Mouse (Mus musculus) lung, adult 2 months (tissue): ENCODE results near the gene Uri1. TPM values are rescaled to one million over a fixed set of nuclear protein-coding genes. Genes with fewer than 3 reads are reported as not detected.
A peak's percentile ranks its signal among the peaks of the same experiment; 100 is the strongest.

Experiments
- DNase-seq: peaks from one replicate; pipeline ENCODE4 v3.0.0; 2022
- H3K4me1 ChIP-seq: fragments of 200-500 bp; 2 replicates; pipeline ENCODE4 v1.6.1; 2011; ENCODE audit warnings: low read length; ENCODE audit not compliant: control insufficient read depth, insufficient read depth
- H3K4me3 ChIP-seq: fragments of 200-500 bp; replicated peaks from 2 replicates; pipeline ENCODE3; 2011; ENCODE audit warnings: low read depth, mild to moderate bottlenecking, control low read depth, low read length; ENCODE audit errors: extremely low read depth
- CTCF ChIP-seq: fragments of 200-500 bp; IDR thresholded peaks from 2 replicates; pipeline ENCODE4 v1.5.1; 2011; ENCODE audit warnings: mild to moderate bottlenecking, low read length, control low read depth; ENCODE audit not compliant: insufficient read depth
- POLR2A ChIP-seq: fragments of 200-500 bp; IDR thresholded peaks from 2 replicates; pipeline ENCODE4 v1.6.1; 2011; ENCODE audit warnings: low read depth, mild to moderate bottlenecking, control low read depth, low read length, borderline replicate concordance; ENCODE audit errors: extremely low read depth
- WGBS: fragments of 180-500 bp; shearing (Covaris S2); methylation state at CpG from one replicate; pipeline ENCODE4 v1.1.7; 2018; 5-methylcytosine and 5-hydroxymethylcytosine counted together
- polyA plus RNA-seq: library from polyadenylated mRNA; depleted of rRNA; stranded (reverse); fragments of >200 nt; gene quantifications from 2 replicates; pipeline ENCODE4 v1.2.3, GENCODE M21; 2012; rRNA removed

The Uri1 gene
- 8.1 and 12.1 TPM in 2 replicates for polyA plus RNA-seq

DNA sequence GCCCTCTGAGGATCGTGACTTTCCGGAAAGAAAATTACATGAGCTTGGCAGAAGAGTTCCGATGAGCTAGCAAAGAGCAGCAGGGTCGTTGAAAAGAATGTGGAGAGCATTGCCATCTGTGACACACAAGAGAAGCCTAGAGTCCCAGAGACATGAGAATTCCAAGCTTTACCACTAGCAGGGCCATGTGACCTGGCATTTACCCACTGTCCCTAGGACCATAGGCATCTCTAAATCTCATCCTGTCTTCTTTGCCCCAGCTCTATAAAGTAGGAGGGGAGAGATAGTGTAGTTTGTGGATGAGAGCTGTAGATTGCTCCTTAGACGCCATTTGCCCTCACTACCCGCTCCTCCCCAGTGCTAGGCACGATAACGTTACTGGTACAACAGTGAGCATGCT, at the start of gene Uri1:
TSS of gene Uri1 (minus strand) at position 101 of the 400 bp plus-strand sequence.
- TF ChIP-seq CTCF (no peak), POLR2A (no peak)
- Histone ChIP-seq H3K4me3 (no peak within 1 kb of the TSS), H3K4me1 (no peaks in the 10 kb centered on the region)
- WGBS = 84% methylated on average over 8 of the region's 8 CpGs
- DNase-seq = no peak

DNA sequence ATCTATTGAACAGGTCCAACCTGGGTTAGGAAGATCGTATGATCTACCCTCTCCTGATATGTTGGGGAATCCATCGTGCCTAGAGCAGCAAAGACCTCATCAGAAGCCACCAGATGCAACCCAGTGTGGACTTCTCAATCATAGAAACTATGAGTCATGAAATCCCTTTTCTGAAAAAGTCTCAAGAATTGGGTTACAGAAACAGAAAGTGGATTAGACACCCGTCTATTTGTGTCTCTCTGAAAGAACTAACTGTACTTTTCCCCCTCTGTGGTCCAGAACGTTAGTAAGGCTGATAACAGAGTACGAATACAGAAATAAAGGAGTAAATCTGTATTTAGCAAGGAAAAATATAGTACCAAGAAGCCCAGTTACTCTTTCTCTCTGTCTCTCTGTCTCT, 47.7 kb upstream of the Uri1 start:
- Histone ChIP-seq H3K4me3 (no peak overlapping the region), H3K4me1 (no peaks in the 10 kb centered on the region)
- no peak for DNase-seq
- 53% methylated on average over 5 of the region's 5 CpGs for WGBS
- TF ChIP-seq POLR2A (no peak), CTCF (no peak)

DNA sequence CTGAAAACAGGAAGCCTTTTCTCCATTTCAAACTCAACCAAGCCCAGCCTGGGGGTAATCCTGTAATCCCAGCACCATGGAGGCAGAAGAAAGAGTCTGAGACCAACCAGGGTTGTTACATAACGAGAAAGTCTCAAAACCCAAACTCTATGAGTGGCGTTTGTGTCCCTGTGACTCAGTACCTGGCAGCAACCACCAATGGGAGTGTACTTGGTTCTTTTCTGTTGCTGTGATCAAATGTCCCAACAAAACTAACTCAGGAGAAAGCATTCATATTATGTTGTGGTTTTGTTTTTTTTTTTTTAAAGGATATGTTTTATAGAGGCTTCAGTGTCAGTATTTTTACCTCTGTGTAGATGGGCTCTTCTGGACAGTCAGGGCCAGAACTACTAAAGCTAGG, 47.3 kb upstream of the Uri1 start:
- TF ChIP-seq CTCF (no peak), POLR2A (no peak)
- WGBS = 21% methylated on average over 2 of the region's 2 CpGs
- H3K4me1 ChIP-seq = no peaks in the 10 kb centered on the region
- DNase-seq = no peak
- no peak overlapping the region for H3K4me3 ChIP-seq

DNA sequence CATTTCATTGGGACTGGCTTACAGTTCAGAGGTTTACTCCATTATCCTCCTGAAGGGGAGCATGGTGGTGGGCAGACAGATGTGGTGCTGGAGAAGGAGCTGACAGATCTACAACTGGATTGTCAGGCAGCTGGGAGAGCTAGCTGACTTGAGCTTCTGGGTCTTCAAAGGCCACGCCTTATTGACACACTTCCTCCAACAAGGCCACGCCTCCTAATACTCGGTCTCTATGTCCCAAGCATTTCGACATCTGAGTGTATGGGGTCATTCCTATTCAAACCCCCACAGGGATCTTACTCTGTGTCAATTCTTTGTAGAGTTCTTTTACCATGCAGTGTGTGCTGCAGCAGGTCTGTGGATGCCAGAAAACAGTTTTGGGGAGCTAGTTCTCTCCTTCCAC, 41.1 kb upstream of the Uri1 start:
- no peak for DNase-seq
- no peak overlapping the region for H3K4me3 ChIP-seq
- peaks cover 3% of the 10 kb centered on the region for H3K4me1 ChIP-seq
- TF ChIP-seq POLR2A (no peak), CTCF (no peak)
- 31% methylated on average over 4 of the region's 4 CpGs for WGBS

DNA sequence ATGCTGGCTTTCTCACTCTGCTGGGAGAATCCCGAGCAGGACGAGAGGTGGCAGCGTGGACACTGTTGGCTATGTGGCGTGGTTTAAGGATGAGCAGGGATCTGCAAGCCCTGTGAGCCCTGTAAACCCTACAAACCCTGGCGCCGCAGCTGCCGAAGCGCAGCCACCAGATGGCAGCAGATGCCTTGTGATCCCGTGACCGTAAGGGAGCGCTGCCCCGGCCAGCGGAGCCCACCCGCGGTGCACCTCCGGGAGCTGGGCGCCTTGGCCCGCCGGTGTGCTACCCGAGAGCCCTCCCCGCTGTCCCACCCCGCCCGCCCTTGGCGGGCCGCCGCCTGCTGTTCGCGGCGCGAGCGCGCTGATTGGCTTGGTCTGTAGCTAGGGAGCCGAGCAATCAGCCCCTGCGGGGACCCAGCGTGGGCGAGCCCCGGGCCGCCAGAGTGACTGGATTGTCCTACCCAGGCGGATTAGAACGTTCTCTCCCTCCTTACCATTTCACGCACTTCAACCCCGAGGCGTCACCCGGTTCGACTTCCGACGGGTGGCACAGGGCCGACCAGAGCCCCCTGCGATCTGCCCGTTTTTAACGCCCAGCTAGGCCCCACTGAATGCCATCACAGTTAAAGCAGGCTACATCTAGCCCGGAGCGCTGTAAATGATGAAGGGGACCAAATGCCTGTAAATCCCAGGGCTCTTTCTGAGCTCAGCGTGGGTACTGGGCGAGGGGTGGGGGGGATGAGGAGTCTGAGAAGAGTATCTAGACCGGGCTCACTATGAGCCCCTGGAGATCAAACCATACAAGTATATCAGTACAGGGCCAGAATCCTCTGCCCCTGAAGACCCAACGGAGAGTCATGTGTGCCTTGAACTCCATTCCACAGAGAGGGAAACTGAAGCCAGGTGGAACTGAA, 38.0 kb upstream of the Uri1 start:
- Histone ChIP-seq H3K4me1 (peaks cover 3% of the 10 kb centered on the region), H3K4me3 (peak overlapping the region; percentile 17)
- 3% methylated on average over 57 of the region's 57 CpGs for WGBS
- TF ChIP-seq POLR2A (no peak), CTCF (peak; percentile 77)
- DNase-seq = peak; percentile 84

DNA sequence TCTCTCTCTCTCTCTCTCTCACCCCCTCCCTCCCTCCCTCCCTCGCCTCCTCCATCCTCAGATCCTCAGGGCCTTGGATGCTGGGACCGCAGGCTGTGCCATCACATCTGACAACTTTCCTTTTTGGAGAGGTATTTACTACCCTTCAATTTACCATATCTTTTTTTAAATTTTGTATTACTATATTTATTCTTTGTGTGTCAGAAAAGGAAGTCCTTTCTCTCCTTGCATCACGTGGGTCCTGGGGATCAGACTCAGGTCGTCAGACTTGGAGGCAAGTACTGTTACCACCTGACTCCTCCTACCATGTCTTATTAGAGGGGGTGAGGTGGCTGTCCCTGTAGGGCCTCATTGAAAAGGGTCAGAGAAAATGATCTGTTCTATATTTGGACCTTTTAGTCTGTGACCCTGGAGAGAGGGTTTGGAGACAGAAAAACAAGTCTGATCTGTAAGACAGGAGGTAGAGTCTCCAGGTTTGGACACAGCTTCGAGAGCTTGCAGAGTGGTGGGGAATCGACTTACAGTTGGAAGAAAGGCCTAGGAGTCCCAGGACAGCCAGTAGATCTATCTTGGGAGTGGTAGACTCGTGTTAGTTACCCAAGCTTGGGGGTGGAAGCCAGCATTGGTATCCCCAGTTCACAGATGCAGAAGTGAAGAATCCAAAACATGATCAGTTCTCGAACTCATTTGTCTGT, 36.4 kb upstream of the Uri1 start:
- Histone ChIP-seq H3K4me3 (no peak overlapping the region), H3K4me1 (peaks cover 3% of the 10 kb centered on the region)
- 66% methylated on average over 8 of the region's 8 CpGs for WGBS
- DNase-seq = no peak
- TF ChIP-seq CTCF = no peak
- TF ChIP-seq POLR2A = no peak

DNA sequence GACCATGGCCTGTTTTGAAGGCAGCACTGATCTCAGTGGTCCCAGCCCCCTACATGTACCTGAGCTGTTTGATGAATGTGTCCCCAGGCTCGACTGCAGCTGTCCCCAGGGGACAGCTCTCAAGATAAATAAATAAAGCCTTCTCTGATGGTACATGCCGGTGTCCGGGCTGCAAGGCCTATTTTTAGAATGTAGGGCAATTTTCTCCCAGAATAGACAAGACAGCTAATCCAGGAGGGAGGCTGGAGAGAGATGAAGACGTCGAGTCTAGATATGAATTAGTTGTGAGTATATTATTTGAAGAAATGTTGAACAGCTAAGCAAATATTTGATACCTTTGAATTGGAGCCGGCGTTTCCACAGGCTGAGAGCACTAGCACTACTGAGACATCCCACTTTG, 35.7 kb upstream of the Uri1 start:
- DNase-seq = no peak
- Histone ChIP-seq H3K4me1 (peaks cover 3% of the 10 kb centered on the region), H3K4me3 (no peak overlapping the region)
- WGBS = 24% methylated on average over 7 of the region's 7 CpGs
- TF ChIP-seq CTCF (no peak), POLR2A (no peak)

DNA sequence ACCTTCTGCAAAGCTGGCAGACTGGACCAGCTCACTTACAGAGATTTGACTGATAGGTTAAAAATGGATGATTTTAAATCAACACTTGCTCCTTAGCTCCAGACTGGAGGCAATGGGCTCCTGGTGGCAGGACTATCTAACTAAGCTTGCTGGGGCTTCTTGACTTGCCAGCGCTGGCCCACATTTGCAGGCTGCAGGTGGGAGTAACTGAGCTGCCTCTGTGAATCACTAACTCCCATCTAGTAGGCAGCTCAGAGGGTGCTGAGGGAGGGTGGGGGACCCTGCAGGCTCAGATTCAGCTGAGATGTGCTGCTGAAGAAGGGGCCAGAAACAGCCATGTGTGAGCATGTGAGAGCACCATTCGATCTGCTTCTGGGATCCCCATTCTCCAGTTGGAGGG, 32.6 kb upstream of the Uri1 start:
- DNase-seq = no peak
- Histone ChIP-seq H3K4me1 (peaks cover 3% of the 10 kb centered on the region), H3K4me3 (no peak overlapping the region)
- TF ChIP-seq POLR2A = no peak
- no peak for TF ChIP-seq CTCF
- 66% methylated on average over 2 of the region's 2 CpGs for WGBS

DNA sequence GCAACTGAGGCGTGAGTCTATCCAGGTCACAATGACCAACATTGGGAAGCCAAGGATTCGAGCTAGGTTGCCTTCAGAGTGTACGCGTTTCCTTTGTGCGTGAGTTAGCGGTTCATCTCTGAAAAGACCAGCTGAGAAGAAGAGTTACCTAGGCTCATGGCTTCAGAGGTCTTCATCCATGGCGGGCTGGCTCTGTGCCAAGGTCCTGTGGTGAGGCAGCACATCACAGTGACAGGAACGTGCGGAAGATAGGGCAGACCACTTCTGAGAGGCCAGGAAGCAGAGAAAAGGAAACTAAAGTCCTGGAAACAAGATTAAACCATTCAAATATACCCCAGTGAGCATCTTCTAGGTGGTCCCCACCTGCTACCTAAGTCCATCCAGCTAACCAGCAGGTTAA, 30.9 kb upstream of the Uri1 start:
- H3K4me3 ChIP-seq = no peak overlapping the region
- TF ChIP-seq CTCF = no peak
- no peak for TF ChIP-seq POLR2A
- WGBS = 78% methylated on average over 9 of the region's 9 CpGs
- no peak for DNase-seq
- H3K4me1 ChIP-seq = no peaks in the 10 kb centered on the region
